Mouse (Mus musculus): ENCODE data around the gene Ccdc15. TPM values are rescaled to one million over a fixed set of nuclear protein-coding genes. Genes with fewer than 3 reads are reported as not detected.

The Ccdc15 gene
- polyA plus RNA-seq, 1 experiment = 1.4 TPM

- no peak for DNase-seq (ENCODE audit: low spot score)
Measured at GRCm38 (mm10) chr9:37232201-37233195, 115.7 kb downstream of the Ccdc15 start.

GRCm38 (mm10) chr9:37230486-37231195 lies 117.6 kb downstream of the Ccdc15 start:
- DNase-seq (ENCODE audit: low spot score) = no peak

GRCm38 (mm10) chr9:37229880-37230325 lies 118.3 kb downstream of the Ccdc15 start:
- DNase-seq (ENCODE audit: low spot score) = no peak

Other genes with a start within 250 kb of the Ccdc15 start
- 13.6 and 17.0 TPM in 2 replicates for gene Pknox2, start 201.0 kb downstream of the Ccdc15 start, polyA plus RNA-seq (2012; rRNA removed)
- 4.4 and 5.3 TPM in 2 replicates for gene Tmem218, start 140.2 kb downstream of the Ccdc15 start, polyA plus RNA-seq (2012; rRNA removed)
- gene Slc37a2, start 92.7 kb downstream of the Ccdc15 start, polyA plus RNA-seq (2012; rRNA removed) = 4.7 and 5.2 TPM in 2 replicates
- 0.18 and 0.21 TPM in 2 replicates for gene Hepacam, start 18.9 kb upstream of the Ccdc15 start, polyA plus RNA-seq (2012; rRNA removed)
- gene Robo4, start 53.5 kb upstream of the Ccdc15 start, polyA plus RNA-seq (2012; rRNA removed) = 10.5 and 12.4 TPM in 2 replicates
- gene Robo3, start 84.8 kb upstream of the Ccdc15 start, polyA plus RNA-seq (2012; rRNA removed) = 0.07 and 0.12 TPM in 2 replicates
- gene Msantd2, start 140.9 kb upstream of the Ccdc15 start, polyA plus RNA-seq (2012; rRNA removed) = 24.7 and 26.8 TPM in 2 replicates
- 56.0 and 57.2 TPM in 2 replicates for gene Esam, start 179.6 kb upstream of the Ccdc15 start, polyA plus RNA-seq (2012; rRNA removed)
- gene Vsig2, start 190.8 kb upstream of the Ccdc15 start, polyA plus RNA-seq (2012; rRNA removed) = 151 and 161 TPM in 2 replicates
- 1.8 and 1.9 TPM in 2 replicates for gene Nrgn, start 204.5 kb upstream of the Ccdc15 start, polyA plus RNA-seq (2012; rRNA removed)
- 16.6 and 17.1 TPM in 2 replicates for gene Siae, start 207.3 kb upstream of the Ccdc15 start, polyA plus RNA-seq (2012; rRNA removed)

Data from urinary bladder, adult 2 months (tissue).